Mouse (Mus musculus) heart, embryonic 14.5 days (tissue): Measurements from ENCODE around the gene Olfr1013. TPM values are rescaled to one million over a fixed set of nuclear protein-coding genes. Genes with fewer than 3 reads are reported as not detected.

Source experiments
- ATAC-seq: fragments of 200-750 bp; cut with Nextera tagmentation; 2 replicates; pipeline ENCODE4 v1.8.0; 2017; ENCODE audit warnings: low read depth, moderate TSS enrichment; ENCODE audit not compliant: insufficient number of reproducible peaks, insufficient read depth, low FRiP score
- H3K27ac ChIP-seq, 2 experiments: fragments of 200-500 bp in 1 of 2; fragments of 300-500 bp in 1 of 2; sonication (generic) in 1 of 2; replicated peaks in 1 of 2; 2 replicates each; pipeline ENCODE4 v1.5.1; 2012 to 2014; ENCODE audit warnings: low read depth in 2 of 2, low read length in 2 of 2, control low read depth in 1 of 2, mild to moderate bottlenecking in 1 of 2, mixed read lengths in 1 of 2; ENCODE audit not compliant: control insufficient read depth in 1 of 2, insufficient read depth in 1 of 2
- H3K27me3 ChIP-seq: fragments of 300-500 bp; sonication (generic); 2 replicates; pipeline ENCODE4 v1.6.1; 2014; ENCODE audit warnings: mild to moderate bottlenecking, low read length, control low read depth; ENCODE audit not compliant: control insufficient read depth, insufficient read depth
- H3K36me3 ChIP-seq: fragments of 300-500 bp; sonication (generic); 2 replicates; pipeline ENCODE4 v1.6.1; 2014; ENCODE audit warnings: mild to moderate bottlenecking, control low read depth, low read length, mixed read lengths; ENCODE audit not compliant: control insufficient read depth, insufficient read depth
- H3K4me1 ChIP-seq, 2 experiments: fragments of 200-500 bp in 1 of 2; fragments of 300-500 bp in 1 of 2; sonication (generic) in 1 of 2; 2 replicates each; pipeline ENCODE4 v1.6.1; 2012 to 2014; ENCODE audit warnings: low read length in 2 of 2, control low read depth in 1 of 2, mixed read lengths in 1 of 2; ENCODE audit not compliant: control insufficient read depth in 2 of 2, insufficient read depth in 2 of 2
- H3K4me2 ChIP-seq: fragments of 300-500 bp; sonication (generic); 2 replicates; pipeline ENCODE4 v1.6.1; 2014; ENCODE audit warnings: mild to moderate bottlenecking, low read length
- H3K4me3 ChIP-seq, 2 experiments: fragments of 200-500 bp in 1 of 2; fragments of 300-500 bp in 1 of 2; sonication (generic) in 1 of 2; 2 replicates each; pipeline ENCODE4 v1.5.1; 2012 to 2014; ENCODE audit warnings: low read length in 2 of 2, mild to moderate bottlenecking in 2 of 2, control low read depth in 1 of 2, low read depth in 1 of 2, moderate library complexity in 1 of 2; ENCODE audit not compliant: control insufficient read depth in 1 of 2, insufficient read depth in 1 of 2
- H3K9ac ChIP-seq: fragments of 300-500 bp; sonication (generic); 2 replicates; pipeline ENCODE4 v1.6.1; 2014; ENCODE audit warnings: mild to moderate bottlenecking, low read length
- H3K9me3 ChIP-seq: fragments of 300-500 bp; sonication (generic); 2 replicates; pipeline ENCODE4 v1.6.1; 2016; ENCODE audit warnings: low read length, control low read depth; ENCODE audit not compliant: control insufficient read depth
- WGBS: fragments of 180-500 bp; shearing (Covaris S2); extraction: QIAGEN DNeasy Blood & Tissue Kit; methylation state at CpG from one replicate; pipeline ENCODE4 v1.1.7; 2014; 5-methylcytosine and 5-hydroxymethylcytosine counted together
- polyA plus RNA-seq: library from polyadenylated mRNA; unstranded; fragments of >200 nt; fragmentation: Nextera tagmentation; extraction: Ambion mirVana; gene quantifications from 2 replicates; pipeline ENCODE4 v1.2.1, GENCODE M21; 2014

Olfr1013 gene
- polyA plus RNA-seq, 1 experiment from 2014 or later: not detected

DNA sequence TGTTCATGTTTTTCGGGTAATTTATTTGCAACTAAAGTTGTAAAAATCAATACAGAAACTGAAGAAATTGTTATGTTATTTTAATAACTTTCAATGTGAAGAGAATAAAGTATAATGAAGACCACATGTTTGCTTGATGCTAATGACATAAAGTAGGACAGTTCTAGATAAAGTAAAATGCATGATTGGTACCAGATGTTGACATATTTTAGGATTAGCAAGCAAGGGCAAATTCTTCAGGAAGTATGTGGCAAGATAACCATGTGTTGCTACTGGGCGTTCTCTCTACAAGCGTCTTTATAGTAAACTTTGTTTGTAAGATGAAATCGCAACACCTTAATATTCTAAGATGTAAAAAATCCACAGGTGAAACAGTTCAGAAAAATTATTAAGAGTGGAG, 37.6 kb downstream of the Olfr1013 start:
- Histone ChIP-seq H3K9ac (no peak overlapping the region), H3K4me2 (no peak overlapping the region), H3K27ac (no peak overlapping the region), H3K4me1 (no peaks in the 10 kb centered on the region), H3K27me3 (no peaks in the 10 kb centered on the region), H3K36me3 (no peaks in the 10 kb centered on the region), H3K4me3 (no peak overlapping the region), H3K9me3 (no peaks in the 10 kb centered on the region)
- WGBS: 67% methylated on average over 4 of the region's 4 CpGs
- ATAC-seq: no peak

DNA sequence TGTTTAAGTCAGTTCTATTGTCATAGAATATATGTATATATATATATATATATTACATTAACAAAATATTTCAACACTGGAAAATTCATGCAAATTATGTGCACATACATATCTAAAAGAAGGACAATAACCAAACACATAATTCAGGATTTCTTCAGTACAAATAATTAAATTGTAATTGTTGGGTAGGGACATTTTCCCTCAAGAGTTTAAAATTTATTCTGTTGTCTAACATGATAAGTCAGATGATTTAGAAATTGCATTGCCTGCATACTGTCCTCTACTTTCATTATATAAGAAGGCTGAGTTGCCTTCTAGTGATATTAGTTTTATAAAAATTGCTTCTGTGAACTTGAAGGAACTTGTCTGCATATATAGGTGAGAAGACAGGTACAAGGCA, 51.3 kb downstream of the Olfr1013 start, which contains the start of gene Olfr1018:
TSS of gene Olfr1018 (plus strand) at position 301 of the 400 bp plus-strand sequence.
- Histone ChIP-seq H3K27me3 (no peaks in the 10 kb centered on the region), H3K27ac (no peak within 1 kb of the TSS), H3K36me3 (no peaks in the 10 kb centered on the region), H3K4me2 (no peak within 1 kb of the TSS), H3K4me1 (no peaks in the 10 kb centered on the region), H3K4me3 (no peak within 1 kb of the TSS), H3K9me3 (no peaks in the 10 kb centered on the region), H3K9ac (no peak within 1 kb of the TSS)
- no peak for ATAC-seq

Other genes starting within 250 kb of the Olfr1013 start
- not detected in 2 replicates for gene 4833423E24Rik, start 248.1 kb upstream of the Olfr1013 start, polyA plus RNA-seq
- not detected in 2 replicates for gene Olfr996, start 187.9 kb upstream of the Olfr1013 start, polyA plus RNA-seq
- gene Olfr998, start 178.2 kb upstream of the Olfr1013 start, polyA plus RNA-seq: not detected in 2 replicates
- gene Olfr1000, start 155.2 kb upstream of the Olfr1013 start, polyA plus RNA-seq: not detected in 2 replicates
- not detected in 2 replicates for gene Olfr1002, start 116.4 kb upstream of the Olfr1013 start, polyA plus RNA-seq
- gene Olfr154, start 102.6 kb upstream of the Olfr1013 start, polyA plus RNA-seq: not detected in 2 replicates
- not detected in 2 replicates for gene Olfr1006, start 88.3 kb upstream of the Olfr1013 start, polyA plus RNA-seq
- gene Olfr1008, start 77.7 kb upstream of the Olfr1013 start, polyA plus RNA-seq: not detected in 2 replicates
- not detected in 2 replicates for gene Olfr1009, start 51.7 kb upstream of the Olfr1013 start, polyA plus RNA-seq
- gene Olfr1012, start 4.3 kb upstream of the Olfr1013 start, polyA plus RNA-seq: not detected in 2 replicates
- gene Olfr1014, start 5.6 kb downstream of the Olfr1013 start, polyA plus RNA-seq: not detected in 2 replicates
- gene Olfr1015, start 14.9 kb downstream of the Olfr1013 start, polyA plus RNA-seq: not detected in 2 replicates
- not detected in 2 replicates for gene Olfr1016, start 35.4 kb downstream of the Olfr1013 start, polyA plus RNA-seq
- not detected in 2 replicates for gene Olfr1018, start 51.4 kb downstream of the Olfr1013 start, polyA plus RNA-seq
- not detected in 2 replicates for gene Olfr1019, start 78.4 kb downstream of the Olfr1013 start, polyA plus RNA-seq
- gene Olfr1020, start 79.9 kb downstream of the Olfr1013 start, polyA plus RNA-seq: not detected in 2 replicates
- gene Olfr1022, start 101.5 kb downstream of the Olfr1013 start, polyA plus RNA-seq: not detected in 2 replicates
- gene Olfr1023, start 118.5 kb downstream of the Olfr1013 start, polyA plus RNA-seq: not detected in 2 replicates
- gene Olfr1024, start 138.0 kb downstream of the Olfr1013 start, polyA plus RNA-seq: not detected in 2 replicates
- not detected in 2 replicates for gene Olfr1025-ps1, start 148.1 kb downstream of the Olfr1013 start, polyA plus RNA-seq
- gene Olfr1026, start 154.5 kb downstream of the Olfr1013 start, polyA plus RNA-seq: not detected in 2 replicates
- not detected in 2 replicates for gene Olfr1028, start 183.3 kb downstream of the Olfr1013 start, polyA plus RNA-seq
- not detected in 2 replicates for gene Olfr1029, start 206.8 kb downstream of the Olfr1013 start, polyA plus RNA-seq
- not detected in 2 replicates for gene Olfr1030, start 212.2 kb downstream of the Olfr1013 start, polyA plus RNA-seq
- gene Olfr1031, start 223.2 kb downstream of the Olfr1013 start, polyA plus RNA-seq: not detected in 2 replicates
- not detected in 2 replicates for gene Olfr1032, start 238.4 kb downstream of the Olfr1013 start, polyA plus RNA-seq